Mouse (Mus musculus): Measurements from ENCODE around the gene Rtn4rl1. TPM values are rescaled to one million over a fixed set of nuclear protein-coding genes. Genes with fewer than 3 reads are reported as not detected.
A peak's percentile ranks its signal among the peaks of the same experiment; 100 is the strongest.

The Rtn4rl1 gene
- polyA plus RNA-seq, 1 experiment from 2014 or later, result 1.4 TPM

DNA sequence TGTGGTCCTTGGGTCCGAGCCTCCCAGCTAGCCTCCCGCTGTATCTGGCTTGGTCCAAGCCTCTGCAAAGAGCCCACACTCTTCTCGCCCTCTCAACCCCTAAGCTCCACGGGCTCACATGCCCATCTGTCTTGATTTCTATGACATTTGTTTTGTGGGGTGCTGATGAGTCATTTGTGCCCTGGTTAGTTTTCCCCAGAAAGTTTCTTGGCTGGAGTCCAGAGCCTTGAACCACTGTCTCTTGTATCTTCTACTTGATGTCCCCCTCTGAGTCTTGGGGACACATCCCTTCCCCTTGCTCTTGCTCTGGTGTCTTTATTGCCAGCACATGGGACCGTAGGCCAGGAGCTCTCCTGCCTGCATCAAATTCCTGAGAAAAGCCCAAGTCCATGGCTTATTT is 6.4 kb downstream of the Rtn4rl1 start:
- Histone ChIP-seq H3K27ac (ENCODE audit: low read length) (no peak overlapping the region), H3K4me1 (ENCODE audit: control insufficient read depth, insufficient read depth, low read length) (peaks cover 3% of the 10 kb centered on the region; the same call in 1 of the 2 replicates), H3K27me3 (ENCODE audit: control insufficient read depth, insufficient read depth, low read length) (peaks cover 26% of the 10 kb centered on the region), H3K9me3 (replicated peaks; ENCODE audit: control insufficient read depth, low read length) (no peaks in the 10 kb centered on the region), H3K4me3 (replicated peaks; ENCODE audit: low read length) (no peak overlapping the region), H3K36me3 (ENCODE audit: control insufficient read depth, insufficient read depth, low read length) (no peaks in the 10 kb centered on the region), H3K4me2 (ENCODE audit: low read depth, low read length) (no peak overlapping the region), H3K9ac (ENCODE audit: low read length) (no peak overlapping the region)
- 59% methylated on average over 5 of the region's 5 CpGs for WGBS
- no peak for ATAC-seq (ENCODE audit: insufficient read depth, low FRiP score)

DNA sequence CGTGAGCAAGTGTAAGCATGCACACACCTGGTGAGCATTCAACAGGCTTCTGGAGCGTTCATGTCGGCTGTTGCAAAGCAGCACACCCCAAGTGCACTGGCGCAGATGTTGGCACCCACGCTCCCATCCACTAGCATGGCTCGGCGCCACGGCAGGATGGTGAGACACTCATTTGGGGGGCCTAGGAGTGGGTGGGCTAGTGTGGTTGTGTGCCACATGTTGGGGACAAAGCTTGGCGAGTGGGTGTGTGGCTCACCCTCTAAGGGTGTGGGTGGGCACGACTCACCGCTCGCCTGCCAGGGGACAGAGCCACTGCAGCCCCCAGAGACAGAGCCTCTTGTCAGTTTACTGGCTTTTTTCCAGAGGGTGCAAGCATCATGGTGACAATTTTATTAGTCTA is 7.4 kb downstream of the Rtn4rl1 start:
- H3K4me3 ChIP-seq (replicated peaks; ENCODE audit: low read length), result no peak overlapping the region
- H3K9me3 ChIP-seq (replicated peaks; ENCODE audit: control insufficient read depth, low read length), result no peaks in the 10 kb centered on the region
- no peak for ATAC-seq (ENCODE audit: insufficient read depth, low FRiP score)
- H3K4me1 ChIP-seq (ENCODE audit: control insufficient read depth, insufficient read depth, low read length), result peaks cover 3% of the 10 kb centered on the region; the same call in 1 of the 2 replicates
- no peak overlapping the region for H3K27ac ChIP-seq (ENCODE audit: low read length)
- no peak overlapping the region for H3K9ac ChIP-seq (ENCODE audit: low read length)
- WGBS, result 87% methylated on average over 12 of the region's 12 CpGs
- H3K27me3 ChIP-seq (ENCODE audit: control insufficient read depth, insufficient read depth, low read length), result peaks cover 16% of the 10 kb centered on the region
- H3K36me3 ChIP-seq (ENCODE audit: control insufficient read depth, insufficient read depth, low read length), result no peaks in the 10 kb centered on the region
- H3K4me2 ChIP-seq (ENCODE audit: low read depth, low read length), result no peak overlapping the region

DNA sequence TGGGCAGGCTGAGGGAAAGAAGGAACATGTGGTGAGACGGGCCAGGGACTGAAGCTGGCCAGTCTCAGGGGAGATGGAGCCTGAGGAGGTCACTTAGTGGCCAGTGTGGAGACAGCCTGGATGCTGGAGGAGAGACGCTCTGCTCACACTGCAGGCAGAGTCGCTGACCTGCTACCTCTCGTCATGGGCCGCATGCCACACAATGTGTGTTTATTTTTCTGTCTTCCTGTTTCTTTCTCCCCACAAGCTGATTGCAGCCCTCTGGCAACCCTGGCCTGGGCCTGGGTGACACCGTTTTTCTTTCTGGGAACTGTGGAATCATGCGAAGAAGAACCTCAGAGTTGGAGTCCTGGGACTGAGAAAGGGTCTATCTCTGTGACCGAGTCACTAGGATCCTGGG is 8.1 kb downstream of the Rtn4rl1 start:
- peak overlapping the region; percentile 34; the same call in 1 of the 2 replicates for H3K9ac ChIP-seq (ENCODE audit: low read length)
- peaks cover 3% of the 10 kb centered on the region; the same call in 1 of the 2 replicates for H3K4me1 ChIP-seq (ENCODE audit: control insufficient read depth, insufficient read depth, low read length)
- 45% methylated on average over 8 of the region's 8 CpGs for WGBS
- no peak overlapping the region for H3K4me3 ChIP-seq (replicated peaks; ENCODE audit: low read length)
- no peak overlapping the region for H3K4me2 ChIP-seq (ENCODE audit: low read depth, low read length)
- no peaks in the 10 kb centered on the region for H3K9me3 ChIP-seq (replicated peaks; ENCODE audit: control insufficient read depth, low read length)
- no peak overlapping the region for H3K27ac ChIP-seq (ENCODE audit: low read length)
- ATAC-seq (ENCODE audit: insufficient read depth, low FRiP score), result no peak
- peaks cover 8% of the 10 kb centered on the region; the same call in 1 of the 2 replicates for H3K27me3 ChIP-seq (ENCODE audit: control insufficient read depth, insufficient read depth, low read length)
- H3K36me3 ChIP-seq (ENCODE audit: control insufficient read depth, insufficient read depth, low read length), result no peaks in the 10 kb centered on the region

DNA sequence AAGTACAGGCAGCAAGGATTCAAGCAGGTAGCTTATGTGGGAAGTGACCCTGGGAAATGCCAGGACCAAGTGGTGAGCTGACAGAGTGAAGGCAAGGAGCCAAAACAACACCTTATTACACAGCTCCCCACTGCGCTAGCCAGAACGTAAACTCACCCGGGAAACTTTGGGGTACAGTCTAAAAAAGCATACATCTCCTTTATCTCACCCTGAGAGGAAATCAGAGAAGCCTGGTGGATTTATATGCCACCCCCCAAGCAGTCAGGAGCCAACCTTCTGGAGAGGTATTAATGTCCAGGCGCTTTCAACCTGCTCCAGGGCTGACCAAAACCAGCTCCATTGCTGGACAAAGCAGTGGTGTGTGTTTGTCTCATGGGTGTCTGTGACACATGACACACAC is 10.3 kb downstream of the Rtn4rl1 start:
- Histone ChIP-seq H3K9me3 (replicated peaks; ENCODE audit: control insufficient read depth, low read length) (no peaks in the 10 kb centered on the region), H3K9ac (ENCODE audit: low read length) (no peak overlapping the region), H3K4me2 (ENCODE audit: low read depth, low read length) (no peak overlapping the region), H3K36me3 (ENCODE audit: control insufficient read depth, insufficient read depth, low read length) (no peaks in the 10 kb centered on the region), H3K4me1 (ENCODE audit: control insufficient read depth, insufficient read depth, low read length) (peaks cover 3% of the 10 kb centered on the region; the same call in 1 of the 2 replicates), H3K27ac (ENCODE audit: low read length) (no peak overlapping the region), H3K27me3 (ENCODE audit: control insufficient read depth, insufficient read depth, low read length) (0 out of 2 replicates have a peak, but pooled peaks cover 3% of the 10 kb centered on the region), H3K4me3 (replicated peaks; ENCODE audit: low read length) (no peak overlapping the region)
- ATAC-seq (ENCODE audit: insufficient read depth, low FRiP score), result no peak
- 79% methylated on average over 4 of the region's 4 CpGs for WGBS

DNA sequence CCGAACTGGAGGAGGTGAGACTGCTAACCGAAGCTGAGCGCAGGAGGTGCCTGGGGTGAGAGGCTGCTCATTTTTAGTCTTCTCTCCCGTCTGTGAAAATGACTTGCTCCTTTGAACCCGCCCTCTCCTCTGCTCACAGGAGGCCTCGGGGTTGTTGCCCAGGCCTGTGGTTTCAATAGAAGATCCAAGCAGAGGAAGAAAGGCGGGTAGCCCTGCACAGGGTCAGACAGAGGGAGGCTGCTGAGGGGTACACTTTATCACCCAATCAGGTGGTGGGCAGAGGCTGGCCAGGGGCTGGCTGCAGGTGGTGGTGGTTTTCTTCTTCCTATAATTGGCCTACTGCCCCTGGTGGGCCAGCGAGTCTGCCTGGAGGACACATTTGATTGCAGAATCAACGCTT is 10.9 kb downstream of the Rtn4rl1 start:
- no peaks in the 10 kb centered on the region for H3K36me3 ChIP-seq (ENCODE audit: control insufficient read depth, insufficient read depth, low read length)
- no peak overlapping the region for H3K4me2 ChIP-seq (ENCODE audit: low read depth, low read length)
- H3K9ac ChIP-seq (ENCODE audit: low read length), result no peak overlapping the region
- H3K4me1 ChIP-seq (ENCODE audit: control insufficient read depth, insufficient read depth, low read length), result peaks cover 3% of the 10 kb centered on the region; the same call in 1 of the 2 replicates
- ATAC-seq (ENCODE audit: insufficient read depth, low FRiP score), result no peak
- no peak overlapping the region for H3K27ac ChIP-seq (ENCODE audit: low read length)
- 0 out of 2 replicates have a peak, but pooled peaks cover under 1% of the 10 kb centered on the region for H3K27me3 ChIP-seq (ENCODE audit: control insufficient read depth, insufficient read depth, low read length)
- WGBS, result 45% methylated on average over 9 of the region's 9 CpGs
- H3K9me3 ChIP-seq (replicated peaks; ENCODE audit: control insufficient read depth, low read length), result no peaks in the 10 kb centered on the region
- H3K4me3 ChIP-seq (replicated peaks; ENCODE audit: low read length), result no peak overlapping the region

DNA sequence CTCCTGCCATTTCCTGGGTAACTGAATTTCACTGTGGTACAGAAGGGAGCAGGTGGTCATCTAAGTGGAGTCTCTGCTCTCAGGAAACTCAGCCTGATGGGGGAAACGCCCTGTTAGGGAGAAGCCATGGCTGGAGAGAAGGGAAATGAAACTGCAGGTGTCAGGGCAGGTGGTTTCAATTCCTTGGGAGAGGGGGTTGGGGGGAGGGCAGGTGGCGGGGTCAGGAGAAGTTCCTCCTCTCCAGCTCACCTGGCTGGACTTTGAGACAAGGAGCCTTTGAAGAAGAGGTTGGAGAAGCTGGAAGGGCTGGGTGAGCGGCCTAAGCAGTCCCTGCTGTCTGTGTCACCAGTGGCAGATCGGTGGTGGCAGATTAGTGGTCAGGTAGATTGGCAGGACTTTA is 12.8 kb downstream of the Rtn4rl1 start:
- Histone ChIP-seq H3K36me3 (ENCODE audit: control insufficient read depth, insufficient read depth, low read length) (no peaks in the 10 kb centered on the region), H3K9ac (ENCODE audit: low read length) (no peak overlapping the region), H3K9me3 (replicated peaks; ENCODE audit: control insufficient read depth, low read length) (no peaks in the 10 kb centered on the region), H3K4me1 (ENCODE audit: control insufficient read depth, insufficient read depth, low read length) (peaks cover 7% of the 10 kb centered on the region), H3K4me2 (ENCODE audit: low read depth, low read length) (no peak overlapping the region), H3K27ac (ENCODE audit: low read length) (no peak overlapping the region), H3K27me3 (ENCODE audit: control insufficient read depth, insufficient read depth, low read length) (no peaks in the 10 kb centered on the region), H3K4me3 (replicated peaks; ENCODE audit: low read length) (no peak overlapping the region)
- ATAC-seq (ENCODE audit: insufficient read depth, low FRiP score), result no peak
- WGBS, result 59% methylated on average over 4 of the region's 4 CpGs

DNA sequence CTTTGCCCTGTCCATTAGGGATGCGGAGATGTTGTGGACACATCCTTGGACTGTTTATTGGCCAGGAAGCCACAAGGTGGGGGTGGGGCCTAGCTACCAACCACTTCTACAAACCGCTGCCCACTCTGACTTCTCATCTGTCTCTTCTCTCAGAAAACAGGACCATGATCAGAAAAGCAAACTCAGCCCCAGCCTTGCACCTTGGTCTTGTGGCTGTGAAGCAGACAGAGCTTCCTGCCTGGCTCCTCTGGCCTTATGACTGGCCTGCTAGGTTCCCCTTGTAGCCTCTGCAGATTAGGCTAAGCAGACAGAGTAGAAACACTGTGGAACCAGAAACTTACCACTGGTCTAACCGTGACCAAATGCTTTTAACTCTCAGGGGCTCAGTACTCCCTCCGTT is 15.8 kb downstream of the Rtn4rl1 start:
- ATAC-seq (ENCODE audit: insufficient read depth, low FRiP score), result no peak
- WGBS, result 73% methylated on average over 4 of the region's 4 CpGs
- no peak overlapping the region for H3K4me2 ChIP-seq (ENCODE audit: low read depth, low read length)
- no peak overlapping the region for H3K4me3 ChIP-seq (replicated peaks; ENCODE audit: low read length)
- H3K27ac ChIP-seq (ENCODE audit: low read length), result no peak overlapping the region
- H3K9me3 ChIP-seq (replicated peaks; ENCODE audit: control insufficient read depth, low read length), result no peaks in the 10 kb centered on the region
- H3K27me3 ChIP-seq (ENCODE audit: control insufficient read depth, insufficient read depth, low read length), result no peaks in the 10 kb centered on the region
- no peak overlapping the region for H3K9ac ChIP-seq (ENCODE audit: low read length)
- no peaks in the 10 kb centered on the region for H3K36me3 ChIP-seq (ENCODE audit: control insufficient read depth, insufficient read depth, low read length)
- H3K4me1 ChIP-seq (ENCODE audit: control insufficient read depth, insufficient read depth, low read length), result peaks cover 22% of the 10 kb centered on the region

DNA sequence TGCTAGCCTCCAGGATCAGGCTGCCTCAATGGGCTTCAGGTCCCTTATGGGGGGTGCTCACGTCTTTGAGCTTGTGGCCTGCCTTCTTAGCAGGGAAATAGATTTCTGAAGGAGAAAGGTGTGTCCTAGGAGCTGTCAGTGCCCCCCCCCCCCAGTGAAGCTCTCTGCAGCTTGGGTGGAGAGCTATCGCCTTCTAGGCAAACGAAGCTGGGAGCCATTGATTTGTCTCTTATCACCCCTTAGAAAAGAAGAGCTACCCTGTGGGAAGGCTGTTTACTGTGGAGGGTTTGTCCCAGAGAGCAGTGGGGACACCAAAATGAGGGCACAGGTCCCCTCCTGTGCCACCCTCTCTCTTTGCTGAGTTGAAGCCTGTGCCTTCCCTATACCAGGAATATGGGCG is 16.5 kb downstream of the Rtn4rl1 start:
- Histone ChIP-seq H3K9me3 (replicated peaks; ENCODE audit: control insufficient read depth, low read length) (no peaks in the 10 kb centered on the region), H3K27ac (ENCODE audit: low read length) (no peak overlapping the region; the same call in 1 of the 2 replicates), H3K4me3 (replicated peaks; ENCODE audit: low read length) (no peak overlapping the region), H3K4me2 (ENCODE audit: low read depth, low read length) (no peak overlapping the region), H3K36me3 (ENCODE audit: control insufficient read depth, insufficient read depth, low read length) (no peaks in the 10 kb centered on the region), H3K4me1 (ENCODE audit: control insufficient read depth, insufficient read depth, low read length) (peaks cover 26% of the 10 kb centered on the region), H3K27me3 (ENCODE audit: control insufficient read depth, insufficient read depth, low read length) (no peaks in the 10 kb centered on the region), H3K9ac (ENCODE audit: low read length) (no peak overlapping the region)
- no peak for ATAC-seq (ENCODE audit: insufficient read depth, low FRiP score)
- WGBS, result 69% methylated on average over 4 of the region's 4 CpGs

DNA sequence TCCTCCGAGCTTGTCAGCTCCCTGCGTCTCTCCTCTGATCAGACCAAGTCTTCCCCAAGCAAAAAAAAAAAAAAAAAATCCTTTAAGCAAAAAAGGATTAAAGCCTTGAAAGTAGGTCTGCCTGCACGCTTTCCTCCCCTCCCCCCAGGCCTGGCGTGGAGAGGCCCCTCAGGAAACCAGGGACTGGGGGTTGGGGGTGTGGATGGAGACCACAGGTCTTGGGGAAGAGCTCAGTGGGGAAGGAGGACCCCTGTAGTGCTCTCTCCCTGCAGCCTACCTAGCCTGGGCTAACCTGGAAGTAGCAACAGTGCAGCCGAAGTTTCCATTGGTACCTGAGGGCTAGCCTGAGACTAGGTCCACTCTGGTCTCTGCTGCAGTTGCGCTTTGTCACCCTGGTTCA is 17.2 kb downstream of the Rtn4rl1 start:
- Histone ChIP-seq H3K4me1 (ENCODE audit: control insufficient read depth, insufficient read depth, low read length) (peaks cover 26% of the 10 kb centered on the region), H3K27me3 (ENCODE audit: control insufficient read depth, insufficient read depth, low read length) (no peaks in the 10 kb centered on the region), H3K4me2 (ENCODE audit: low read depth, low read length) (no peak overlapping the region), H3K4me3 (replicated peaks; ENCODE audit: low read length) (no peak overlapping the region), H3K9me3 (replicated peaks; ENCODE audit: control insufficient read depth, low read length) (no peaks in the 10 kb centered on the region), H3K27ac (ENCODE audit: low read length) (no peak overlapping the region), H3K36me3 (ENCODE audit: control insufficient read depth, insufficient read depth, low read length) (no peaks in the 10 kb centered on the region), H3K9ac (ENCODE audit: low read length) (no peak overlapping the region)
- ATAC-seq (ENCODE audit: insufficient read depth, low FRiP score), result no peak
- 61% methylated on average over 6 of the region's 6 CpGs for WGBS

Data from stomach, embryonic 16.5 days (tissue).